Mouse (Mus musculus): ENCODE results near the gene Aph1a.
"Not testable (repeated sequence)": the region's sequence is repeated elsewhere in the genome, so short reads cannot be mapped to it uniquely, and the experiment has no call there.

DNA sequence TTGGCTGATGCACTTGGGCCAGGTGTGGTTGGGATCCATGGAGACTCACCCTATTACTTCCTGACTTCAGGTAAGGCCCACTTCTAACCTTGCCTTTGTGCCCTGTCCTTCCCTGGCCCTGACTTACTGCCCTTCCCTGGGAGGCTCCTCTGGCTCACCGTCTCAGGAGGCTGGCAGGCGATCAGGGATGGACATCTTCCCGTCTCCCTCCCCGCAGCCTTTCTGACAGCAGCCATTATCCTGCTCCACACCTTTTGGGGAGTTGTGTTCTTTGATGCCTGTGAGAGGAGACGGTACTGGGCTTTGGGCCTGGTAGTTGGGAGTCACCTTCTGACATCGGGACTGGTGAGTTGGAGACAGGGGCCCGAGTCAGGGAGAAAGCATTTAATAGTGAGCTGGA lies 1.7 kb downstream of the Aph1a start:
- TF ChIP-seq POLR2A (IDR thresholded peaks at IDR 0.05; ENCODE audit: borderline replicate concordance, extremely low read depth, low read depth, low read length); CTCF (IDR thresholded peaks at IDR 0.05; ENCODE audit: insufficient read depth, low read length): not testable (repeated sequence)

Data from lung, adult 2 months (tissue).